Mouse (Mus musculus) erythroblast, embryonic 14.5 days (primary cell): ENCODE results near the gene Calhm4.

Experiments used
- GATA1 ChIP-seq: IDR thresholded peaks from 2 replicates; pipeline ENCODE4 v1.6.1; 2012; ENCODE audit warnings: low read length, inconsistent platforms, mixed read lengths
- TAL1 ChIP-seq: IDR thresholded peaks from 3 replicates; pipeline ENCODE4 v1.6.1; 2012; ENCODE audit warnings: low read length, inconsistent platforms, mixed read lengths

DNA sequence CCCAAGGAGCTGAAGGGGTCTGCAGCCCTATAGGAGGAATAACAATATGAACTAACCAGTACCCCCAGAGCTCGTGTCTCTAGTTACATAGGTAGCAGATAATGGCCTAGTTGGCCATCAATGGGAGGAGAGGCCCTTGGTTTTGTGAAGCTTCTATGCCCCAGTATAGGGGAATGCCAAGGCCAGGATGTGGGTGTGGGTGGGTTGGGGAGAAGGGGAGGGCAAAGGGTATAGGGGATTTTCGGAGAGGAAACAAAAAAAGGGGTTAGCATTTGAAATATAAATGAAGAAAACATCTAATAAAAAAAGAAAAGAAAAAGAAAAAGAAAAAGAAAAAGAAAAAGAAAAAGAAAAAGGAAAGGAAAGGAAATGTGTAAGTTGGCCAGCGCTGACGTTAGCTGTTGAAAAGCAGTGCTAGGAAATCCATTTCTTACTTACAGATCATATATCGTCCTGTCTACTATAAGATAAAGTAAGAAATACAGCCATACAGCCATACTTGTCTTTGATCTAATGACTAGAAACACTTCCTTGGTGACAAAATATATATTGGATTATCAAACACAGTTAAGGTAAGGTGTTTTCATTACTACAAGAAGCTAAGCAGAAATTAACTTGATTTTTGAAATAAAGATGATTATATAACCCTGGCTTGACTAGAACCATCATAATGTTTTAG, 30.6 kb upstream of the Calhm4 start:
- TF ChIP-seq TAL1 (no peak), GATA1 (no peak)
